Comparison of ENCODE assay signal across 26 mouse cellular contexts in genomic region chr11:46022983-46023382, GRCm38 (mm10). TPM values are rescaled to one million over a fixed set of nuclear protein-coding genes. Genes with fewer than 3 reads are reported as not detected.
A peak's percentile ranks its signal among the peaks of the same experiment; 100 is the strongest.
DNase-seq lines count a peak whose midpoint lies in the region; ATAC-seq and TF ChIP-seq lines count a peak whose summit lies in the region.
"Had no signal": no experiment of that assay in that cellular context is flagged by ENCODE, and none has a peak within 500 bp of the region (broad histone marks: within the 10 kb centered on the region; RNA-seq: fewer than 3 reads in every experiment).

No protein-coding gene starts in this region.

- WGBS in liver, embryonic 11.5 days, result 58% methylated on average over 6 of the region's 6 CpGs
- 36% methylated on average over 6 of the region's 6 CpGs for WGBS in bone marrow, adult 2 months

- peak; percentile 10 for DNase-seq in liver, embryonic 11.5 days (ENCODE audit: low spot score)
- no peak for DNase-seq in liver
- no peak for DNase-seq in frontal cortex, adult 2 months (ENCODE audit: extremely low spot score in 1 of 2, low spot score in 1 of 2)
- DNase-seq in left cerebral cortex, postnatal 4 days, result no peak
- DNase-seq: adrenal gland, adult 2 months; adrenal gland, postnatal 10 days; adrenal gland, postnatal 25 days; cerebellum, adult 11 months; cerebellum, adult 18-20 months; cerebellum, adult 8-10 months; cerebellum, adult 9-11 months; cerebellum, postnatal 14 days; cerebellum, postnatal 36 days; embryo, embryonic 11 days had no signal

- TF ChIP-seq POLR2A in bone marrow, adult 2 months (IDR thresholded peaks at IDR 0.05; ENCODE audit: borderline replicate concordance, control insufficient read depth, low read depth, low read length), result no peak

- no peaks in the 10 kb centered on the region for H3K27me3 ChIP-seq in liver, embryonic 11.5 days (replicated peaks; ENCODE audit: control insufficient read depth, insufficient read depth, low read length)
- H3K27me3 ChIP-seq: embryonic facial prominence, embryonic 13.5 days; embryonic facial prominence, embryonic 15.5 days; forebrain, embryonic 12.5 days had no signal

- no peak for ATAC-seq in liver, embryonic 11.5 days (replicated peaks; ENCODE audit: low FRiP score)
- peak; percentile 48 for ATAC-seq in granulocyte monocyte progenitor cell, adult 5-6 weeks (replicated peaks; ENCODE audit: poor library complexity, severe bottlenecking)
- peak; percentile 50 for ATAC-seq in megakaryocyte progenitor cell, adult 5-6 weeks (replicated peaks; ENCODE audit: poor library complexity)
- ATAC-seq: forebrain, embryonic 14.5 days; forebrain, embryonic 16.5 days had no signal

- no peaks in the 10 kb centered on the region for H3K4me1 ChIP-seq in liver, embryonic 11.5 days (replicated peaks; ENCODE audit: control insufficient read depth, insufficient read depth, low read length)
- no peaks in the 10 kb centered on the region; the same call in 1 of the 2 replicates for H3K4me1 ChIP-seq in bone marrow, adult 2 months (ENCODE audit: control insufficient read depth, insufficient read depth, low read length)
- H3K4me1 ChIP-seq: embryonic facial prominence, embryonic 13.5 days; forebrain, embryonic 10.5 days had no signal

- H3K27ac ChIP-seq in liver, embryonic 11.5 days (ENCODE audit: low read depth, low read length), result no peak overlapping the region
- H3K27ac ChIP-seq in bone marrow, adult 2 months (ENCODE audit: control insufficient read depth, insufficient read depth, low read depth, low read length, poor library complexity), result peak overlapping the region; percentile 26; the same call in 1 of the 2 replicates
- H3K27ac ChIP-seq: embryonic facial prominence, embryonic 13.5 days; embryonic facial prominence, embryonic 15.5 days; forebrain, embryonic 10.5 days; forebrain, embryonic 12.5 days had no signal

- H3K4me2 ChIP-seq in liver, embryonic 11.5 days, result no peak overlapping the region
- H3K4me2 ChIP-seq: embryonic facial prominence, embryonic 13.5 days; embryonic facial prominence, embryonic 15.5 days; forebrain, embryonic 12.5 days had no signal

- no peak overlapping the region for H3K4me3 ChIP-seq in liver, embryonic 11.5 days (ENCODE audit: low read depth, low read length)
- no peak overlapping the region for H3K4me3 ChIP-seq in bone marrow, adult 2 months (replicated peaks; ENCODE audit: control insufficient read depth, low read depth, low read length)
- H3K4me3 ChIP-seq: embryonic facial prominence, embryonic 13.5 days; embryonic facial prominence, embryonic 15.5 days; erythroblast, embryonic 14.5 days; forebrain, embryonic 10.5 days; forebrain, embryonic 12.5 days had no signal

- no peaks in the 10 kb centered on the region for H3K9me3 ChIP-seq in liver, embryonic 11.5 days (ENCODE audit: control insufficient read depth, low read length)
- H3K9me3 ChIP-seq: embryonic facial prominence, embryonic 13.5 days; embryonic facial prominence, embryonic 15.5 days; forebrain, embryonic 10.5 days; forebrain, embryonic 12.5 days had no signal

- intact Hi-C loops in left cerebral cortex, postnatal 4 days (cut with DNase I), result loop anchor here (10.0 kb wide), 1 partner anchor 192 kb away; no protein-coding TSS in a partner anchor

- H3K36me3 ChIP-seq in liver, embryonic 11.5 days (ENCODE audit: control insufficient read depth, insufficient read depth, low read length), result no peaks in the 10 kb centered on the region
- H3K36me3 ChIP-seq: embryonic facial prominence, embryonic 13.5 days; embryonic facial prominence, embryonic 15.5 days; forebrain, embryonic 10.5 days; forebrain, embryonic 12.5 days had no signal

- H3K9ac ChIP-seq in liver, embryonic 11.5 days (ENCODE audit: low read depth, low read length), result no peak overlapping the region
- H3K9ac ChIP-seq: embryonic facial prominence, embryonic 13.5 days; embryonic facial prominence, embryonic 15.5 days; forebrain, embryonic 12.5 days had no signal

- TF ChIP-seq CTCF in bone marrow, adult 2 months (IDR thresholded peaks at IDR 0.05; ENCODE audit: control insufficient read depth, insufficient read depth, low read length), result no peak

RNA-seq across cellular contexts. Expression of gene Gm12166, which starts 29.1 kb away (rescaled TPM):
- 5.5 and 6.6 TPM in 2 replicates for polyA plus RNA-seq in liver, embryonic 11.5 days (2014; fragmentation: Nextera tagmentation; extraction: Ambion mirVana)
- polyA plus RNA-seq in bone marrow, adult 2 months (2011; ENCODE audit: insufficient read depth, insufficient read length, low replicate concordance, missing spikeins), result 11.6 and 31.7 TPM in 2 replicates
- 9.0 and 11.9 TPM in 2 replicates for total RNA-seq in granulocyte monocyte progenitor cell, adult 5-6 weeks (2014; fragmentation: Nextera tagmentation)
- total RNA-seq in granulocyte monocyte progenitor cell, adult 5-6 weeks (2017), result 20.7 and 35.7 TPM in 2 replicates
- total RNA-seq in megakaryocyte progenitor cell, adult 5-6 weeks (2015), result 18.5 and 19.4 TPM in 2 replicates
- 13.0 and 26.7 TPM in 2 replicates for total RNA-seq in megakaryocyte progenitor cell, adult 5-6 weeks (2017)
- polyA plus RNA-seq in frontal cortex, adult 2 months (2012; rRNA removed), result 6.2 and 8.3 TPM in 2 replicates
- total RNA-seq in left cerebral cortex, postnatal 4 days (2021), result 1 to 10 TPM; 2.2 to 4.4 TPM

RNA-seq across cellular contexts. Expression of gene Adam19, which starts 32.8 kb away (rescaled TPM):
- 8.5 and 8.8 TPM in 2 replicates for polyA plus RNA-seq in liver, embryonic 11.5 days (2014; fragmentation: Nextera tagmentation; extraction: Ambion mirVana)
- polyA plus RNA-seq in bone marrow, adult 2 months (2011; ENCODE audit: insufficient read depth, insufficient read length, low replicate concordance, missing spikeins), result 6.1 and 17.6 TPM in 2 replicates
- 0.19 TPM in 1 of 2 replicates, not detected in the other for total RNA-seq in granulocyte monocyte progenitor cell, adult 5-6 weeks (2014; fragmentation: Nextera tagmentation)
- 0.26 and 0.43 TPM in 2 replicates for total RNA-seq in granulocyte monocyte progenitor cell, adult 5-6 weeks (2017)
- total RNA-seq in megakaryocyte progenitor cell, adult 5-6 weeks (2015), result 0.49 and 0.76 TPM in 2 replicates
- total RNA-seq in megakaryocyte progenitor cell, adult 5-6 weeks (2017), result 0.46 and 0.64 TPM in 2 replicates
- 9.1 and 10.0 TPM in 2 replicates for polyA plus RNA-seq in frontal cortex, adult 2 months (2012; rRNA removed)
- 10 to 100 TPM; 40.0 to 44.9 TPM for total RNA-seq in left cerebral cortex, postnatal 4 days (2021)

RNA-seq across cellular contexts. Expression of gene Sox30, which starts 42.9 kb away (rescaled TPM):
- 0.05 and 0.08 TPM in 2 replicates for polyA plus RNA-seq in liver, embryonic 11.5 days (2014; fragmentation: Nextera tagmentation; extraction: Ambion mirVana)
- polyA plus RNA-seq in bone marrow, adult 2 months (2011; ENCODE audit: insufficient read depth, insufficient read length, low replicate concordance, missing spikeins), result not detected in 2 replicates
- not detected in 2 replicates for total RNA-seq in granulocyte monocyte progenitor cell, adult 5-6 weeks (2014; fragmentation: Nextera tagmentation)
- 0.65 TPM in 1 of 2 replicates, not detected in the other for total RNA-seq in granulocyte monocyte progenitor cell, adult 5-6 weeks (2017)
- not detected in 2 replicates for total RNA-seq in megakaryocyte progenitor cell, adult 5-6 weeks (2015)
- total RNA-seq in megakaryocyte progenitor cell, adult 5-6 weeks (2017), result not detected in 2 replicates
- 0.12 and 0.17 TPM in 2 replicates for polyA plus RNA-seq in frontal cortex, adult 2 months (2012; rRNA removed)
- total RNA-seq in left cerebral cortex, postnatal 4 days (2021), result under 1 TPM; 0.28 to 0.30 TPM
- total RNA-seq: common myeloid progenitor, adult 5-6 weeks; MEL had no signal
- polyA plus RNA-seq: erythroblast, embryonic 14.5 days; forebrain, embryonic 10.5 days; forebrain, embryonic 16.5 days had no signal

Comparison
In these comparisons a context has a peak if more than half of its experiments do, and no peak if none do; other contexts are left out.
1. RNA of gene Adam19, which starts 32.8 kb away (total RNA-seq): 40.0 to 44.9 TPM in left cerebral cortex, postnatal 4 days; 0.46 to 0.76 TPM in megakaryocyte progenitor cell, adult 5-6 weeks and 0.19 to 0.43 TPM in granulocyte monocyte progenitor cell, adult 5-6 weeks; every median in the first group is over 10 times any median in the second.